Mouse (Mus musculus) intestine, postnatal 0 days (tissue): ENCODE measurements at regions not wholly inside any gene's neighbourhood (a gene's known extent, or its start where the extent isn't known, plus 50 kb on each side); places are given as distances from the start of the nearest gene placed in this dataset.

Experiments used
- ATAC-seq: fragments of 200-750 bp; cut with Nextera tagmentation; 2 replicates; pipeline ENCODE4 v1.8.0; 2017; ENCODE audit warnings: mild to moderate bottlenecking, moderate TSS enrichment, moderate library complexity
- H3K27ac ChIP-seq: fragments of 300-500 bp; sonication (generic); 2 replicates; pipeline ENCODE4 v1.5.1; 2014; ENCODE audit warnings: mild to moderate bottlenecking, low read depth, low read length, moderate library complexity
- H3K27me3 ChIP-seq: fragments of 300-500 bp; sonication (generic); replicated peaks from 2 replicates; pipeline ENCODE4 v1.6.1; 2014; ENCODE audit warnings: low read length, mixed read lengths; ENCODE audit not compliant: control insufficient read depth, insufficient read depth
- H3K36me3 ChIP-seq: fragments of 300-500 bp; sonication (generic); 2 replicates; pipeline ENCODE4 v1.6.1; 2014; ENCODE audit warnings: mild to moderate bottlenecking, moderate library complexity; ENCODE audit not compliant: control insufficient read depth, insufficient read depth
- H3K4me1 ChIP-seq: fragments of 300-500 bp; sonication (generic); replicated peaks from 2 replicates; pipeline ENCODE4 v1.6.1; 2014; ENCODE audit warnings: antibody characterized with exemption, low read length, mixed read lengths; ENCODE audit not compliant: control insufficient read depth, insufficient read depth
- H3K4me2 ChIP-seq: fragments of 300-500 bp; sonication (generic); replicated peaks from 2 replicates; pipeline ENCODE4 v1.6.1; 2014; ENCODE audit warnings: low read depth, mild to moderate bottlenecking, moderate library complexity
- H3K4me3 ChIP-seq: fragments of 300-500 bp; sonication (generic); 2 replicates; pipeline ENCODE4 v1.5.1; 2014; ENCODE audit warnings: low read depth, low read length
- H3K9ac ChIP-seq: fragments of 300-500 bp; sonication (generic); 2 replicates; pipeline ENCODE4 v1.6.1; 2014; ENCODE audit warnings: mild to moderate bottlenecking, low read depth, low read length
- H3K9me3 ChIP-seq: fragments of 300-500 bp; sonication (generic); 2 replicates; pipeline ENCODE4 v1.6.1; 2016; ENCODE audit warnings: mixed run types; ENCODE audit not compliant: control insufficient read depth
- CTCF ChIP-seq: sonication (generic); IDR thresholded peaks from 2 replicates; pipeline ENCODE4 v1.5.1; 2016; ENCODE audit warnings: low read depth, mild to moderate bottlenecking, control low read depth, antibody characterized with exemption, moderate library complexity
- WGBS: fragments of 180-500 bp; shearing (Covaris S2); extraction: QIAGEN DNeasy Blood & Tissue Kit; methylation state at CpG from one replicate; pipeline ENCODE4 v1.1.7; 2014; 5-methylcytosine and 5-hydroxymethylcytosine counted together

DNA sequence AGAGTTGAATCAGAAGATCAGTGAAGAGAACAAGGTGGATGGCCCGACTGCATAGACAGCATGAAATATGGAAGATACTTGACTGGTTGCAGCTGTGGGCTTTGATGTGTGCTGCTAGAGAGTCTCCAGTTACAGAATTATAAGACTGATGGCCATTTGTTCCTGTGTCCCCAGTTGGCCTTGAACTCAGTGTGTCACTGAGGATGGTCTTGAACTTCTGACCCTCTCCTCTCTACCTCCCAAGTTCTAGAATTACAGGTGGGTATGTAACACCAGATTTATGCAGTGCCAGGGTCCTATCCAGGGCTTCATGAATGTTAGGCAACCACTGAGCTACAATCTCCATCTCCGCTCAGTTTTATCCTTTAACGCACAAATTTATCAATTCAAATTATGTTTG lies 146.1 kb downstream of the Basp1 start:
- no peaks in the 10 kb centered on the region for H3K27me3 ChIP-seq
- no peak overlapping the region for H3K9ac ChIP-seq
- no peak for ATAC-seq
- no peak for TF ChIP-seq CTCF
- no peaks in the 10 kb centered on the region for H3K4me1 ChIP-seq
- no peak overlapping the region for H3K4me2 ChIP-seq
- 86% methylated on average over 3 of the region's 3 CpGs for WGBS
- H3K27ac ChIP-seq, result no peak overlapping the region
- H3K36me3 ChIP-seq, result no peaks in the 10 kb centered on the region
- H3K4me3 ChIP-seq, result no peak overlapping the region
- no peaks in the 10 kb centered on the region for H3K9me3 ChIP-seq

- Histone ChIP-seq H3K9ac (no peak overlapping the region), H3K27me3 (no peaks in the 10 kb centered on the region), H3K9me3 (no peaks in the 10 kb centered on the region), H3K4me1 (no peaks in the 10 kb centered on the region), H3K4me3 (no peak overlapping the region), H3K36me3 (no peaks in the 10 kb centered on the region), H3K4me2 (no peak overlapping the region), H3K27ac (no peak overlapping the region)
- 79% methylated on average over 13 of the region's 13 CpGs for WGBS
- ATAC-seq, result no peak
- no peak for TF ChIP-seq CTCF
Observed at GRCm38 (mm10) chr15:25252648-25253567, 160.7 kb downstream of the Basp1 start.

DNA sequence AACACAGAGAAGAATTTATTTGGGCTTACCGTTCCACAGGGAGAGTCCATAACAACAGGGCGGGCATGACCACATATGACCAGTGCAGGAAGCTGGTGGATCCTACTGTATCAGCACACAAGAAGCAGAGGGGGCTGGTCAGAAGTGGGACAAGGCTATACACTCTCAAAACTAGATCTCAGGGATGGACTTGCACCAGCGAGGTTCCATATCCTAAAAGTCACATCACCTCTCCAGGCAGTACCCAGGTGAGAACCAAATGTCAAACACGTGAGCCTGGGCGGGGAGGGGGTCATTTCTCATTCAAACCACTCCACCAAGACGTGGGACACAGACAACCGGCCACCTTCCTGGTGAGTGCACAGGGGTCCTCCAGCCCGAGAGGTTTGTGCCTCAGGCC lies 167.9 kb downstream of the Basp1 start:
- no peak for ATAC-seq
- Histone ChIP-seq H3K36me3 (no peaks in the 10 kb centered on the region), H3K27me3 (no peaks in the 10 kb centered on the region), H3K9me3 (no peaks in the 10 kb centered on the region), H3K27ac (no peak overlapping the region), H3K4me1 (no peaks in the 10 kb centered on the region), H3K9ac (no peak overlapping the region), H3K4me3 (no peak overlapping the region), H3K4me2 (no peak overlapping the region)
- no peak for TF ChIP-seq CTCF
- 92% methylated on average over 8 of the region's 8 CpGs for WGBS

- no peaks in the 10 kb centered on the region for H3K9me3 ChIP-seq
- WGBS, result 67% methylated on average over 18 of the region's 18 CpGs
- H3K9ac ChIP-seq, result no peak overlapping the region
- no peaks in the 10 kb centered on the region for H3K4me1 ChIP-seq
- no peaks in the 10 kb centered on the region for H3K36me3 ChIP-seq
- H3K27ac ChIP-seq, result no peak overlapping the region
- no peak overlapping the region for H3K4me2 ChIP-seq
- H3K4me3 ChIP-seq, result no peak overlapping the region
- TF ChIP-seq CTCF, result no peak
- H3K27me3 ChIP-seq, result no peaks in the 10 kb centered on the region
- no peak for ATAC-seq
Observed at GRCm38 (mm10) chr15:25237665-25238664, 175.6 kb downstream of the Basp1 start.

GRCm38 (mm10) chr15:25236191-25236723 lies 177.3 kb downstream of the Basp1 start:
- no peak for TF ChIP-seq CTCF
- Histone ChIP-seq H3K9me3 (no peaks in the 10 kb centered on the region), H3K4me3 (no peak overlapping the region), H3K27me3 (no peaks in the 10 kb centered on the region), H3K4me2 (no peak overlapping the region), H3K9ac (no peak overlapping the region), H3K27ac (no peak overlapping the region), H3K4me1 (no peaks in the 10 kb centered on the region), H3K36me3 (no peaks in the 10 kb centered on the region)
- ATAC-seq, result no peak
- WGBS, result 84% methylated on average over 6 of the region's 6 CpGs
